In genomic region chr12:8961607-8962316, GRCm38 (mm10) we compare ENCODE assay signal across 14 mouse cellular contexts. TPM values are rescaled to one million over a fixed set of nuclear protein-coding genes. Genes with fewer than 3 reads are reported as not detected.
DNase-seq lines count a peak whose midpoint lies in the region; ATAC-seq lines count a peak whose summit lies in the region.
"Had no signal": no experiment of that assay in that cellular context is flagged by ENCODE, and none has a peak within 500 bp of the region (broad histone marks: within the 10 kb centered on the region; RNA-seq: fewer than 3 reads in every experiment).

No protein-coding gene starts in this region.

- H3K36me3 ChIP-seq in limb, embryonic 13.5 days: no peaks in the 10 kb centered on the region
- H3K36me3 ChIP-seq in forebrain, embryonic 13.5 days (ENCODE audit: poor library complexity, severe bottlenecking): no peaks in the 10 kb centered on the region
- H3K36me3 ChIP-seq in intestine, embryonic 16.5 days (ENCODE audit: control insufficient read depth, insufficient read depth, low read length): no peaks in the 10 kb centered on the region
- H3K36me3 ChIP-seq: heart, embryonic 15.5 days had no signal

- H3K9ac ChIP-seq in limb, embryonic 13.5 days: no peak overlapping the region
- H3K9ac ChIP-seq in forebrain, embryonic 13.5 days: no peak overlapping the region
- no peak overlapping the region for H3K9ac ChIP-seq in intestine, embryonic 16.5 days (ENCODE audit: low read depth, low read length)
- H3K9ac ChIP-seq: heart, embryonic 15.5 days; liver, postnatal 0 days had no signal

- peak; percentile 16 for DNase-seq in gastrocnemius, adult 18-20 months (ENCODE audit: low spot score)
- no peak for DNase-seq in gastrocnemius, postnatal 36 days
- DNase-seq in Muller cell, postnatal 12 days (ENCODE audit: inconsistent ontology term): peak; percentile 91
- DNase-seq in kidney, adult 18-20 months: peak; percentile 19
- no peak for DNase-seq in frontal cortex, postnatal 36 days (ENCODE audit: low spot score in 2 of 2)
- DNase-seq: cerebellum, adult 18-20 months; gastrocnemius, postnatal 14 days; liver, postnatal 0 days; right cerebral cortex, adult 18-20 months had no signal

- no peaks in the 10 kb centered on the region for H3K27me3 ChIP-seq in limb, embryonic 13.5 days
- H3K27me3 ChIP-seq in forebrain, embryonic 13.5 days: no peaks in the 10 kb centered on the region
- no peaks in the 10 kb centered on the region for H3K27me3 ChIP-seq in intestine, embryonic 16.5 days (replicated peaks; ENCODE audit: control insufficient read depth, insufficient read depth, low read length)
- H3K27me3 ChIP-seq: heart, embryonic 15.5 days had no signal

- H3K27ac ChIP-seq in limb, embryonic 13.5 days: peak overlapping the region; percentile 66; the same call in 1 of the 2 replicates
- H3K27ac ChIP-seq in forebrain, embryonic 13.5 days: no peak overlapping the region
- H3K27ac ChIP-seq in intestine, embryonic 16.5 days (ENCODE audit: low read length): no peak overlapping the region
- H3K27ac ChIP-seq: heart, embryonic 15.5 days had no signal

- intact Hi-C loops in gastrocnemius, postnatal 36 days (cut with DNase I): no loop called here

- no peak overlapping the region for H3K4me3 ChIP-seq in limb, embryonic 13.5 days
- H3K4me3 ChIP-seq in forebrain, embryonic 13.5 days: no peak overlapping the region
- no peak overlapping the region for H3K4me3 ChIP-seq in intestine, embryonic 16.5 days (ENCODE audit: low read length)
- H3K4me3 ChIP-seq: heart, embryonic 15.5 days had no signal

- 48% methylated on average over 9 of the region's 9 CpGs for WGBS in limb, embryonic 13.5 days
- 45% methylated on average over 9 of the region's 9 CpGs for WGBS in forebrain, embryonic 13.5 days
- WGBS in intestine, embryonic 16.5 days: 66% methylated on average over 9 of the region's 9 CpGs

- H3K4me1 ChIP-seq in limb, embryonic 13.5 days: peaks cover 9% of the 10 kb centered on the region; the same call in 1 of the 2 replicates
- H3K4me1 ChIP-seq in forebrain, embryonic 13.5 days: no peaks in the 10 kb centered on the region; the same call in 1 of the 2 replicates
- no peaks in the 10 kb centered on the region for H3K4me1 ChIP-seq in intestine, embryonic 16.5 days (ENCODE audit: control insufficient read depth, insufficient read depth, low read length)
- H3K4me1 ChIP-seq: heart, embryonic 15.5 days had no signal

- no peaks in the 10 kb centered on the region for H3K9me3 ChIP-seq in limb, embryonic 13.5 days
- H3K9me3 ChIP-seq in forebrain, embryonic 13.5 days (replicated peaks): no peaks in the 10 kb centered on the region
- no peaks in the 10 kb centered on the region for H3K9me3 ChIP-seq in intestine, embryonic 16.5 days (ENCODE audit: control insufficient read depth, low read length)
- H3K9me3 ChIP-seq: heart, embryonic 15.5 days had no signal

- ATAC-seq in limb, embryonic 13.5 days (ENCODE audit: low FRiP score, low read depth): peak; percentile 59; the same call in 1 of the 2 replicates
- ATAC-seq in forebrain, embryonic 13.5 days: no peak
- ATAC-seq in intestine, embryonic 16.5 days: no peak
- ATAC-seq: liver, postnatal 0 days had no signal

- no peak overlapping the region for H3K4me2 ChIP-seq in limb, embryonic 13.5 days (replicated peaks)
- no peak overlapping the region for H3K4me2 ChIP-seq in forebrain, embryonic 13.5 days
- no peak overlapping the region for H3K4me2 ChIP-seq in intestine, embryonic 16.5 days (ENCODE audit: low read depth, low read length)
- H3K4me2 ChIP-seq: heart, embryonic 15.5 days had no signal

RNA-seq across cellular contexts. Expression of gene Wdr35, which starts 11.9 kb away (rescaled TPM):
- total RNA-seq in gastrocnemius, adult 18-20 months (2021): 1 to 10 TPM; 9.7 to 10.0 TPM
- total RNA-seq in gastrocnemius, postnatal 36 days (2021): 10 to 100 TPM in 1 of 2 experiments, 1 to 10 TPM in 1; 9.3 to 10.6 TPM
- 28.6 and 29.9 TPM in 2 replicates for polyA plus RNA-seq in limb, embryonic 13.5 days (2015; fragmentation: Nextera tagmentation; extraction: Ambion mirVana)
- 21.3 and 27.1 TPM in 2 replicates for polyA plus RNA-seq in forebrain, embryonic 13.5 days (2015; fragmentation: Nextera tagmentation; extraction: Ambion mirVana)
- polyA plus RNA-seq in intestine, embryonic 16.5 days (2015; fragmentation: Nextera tagmentation; extraction: Ambion mirVana): 7.8 and 8.2 TPM in 2 replicates

RNA-seq across cellular contexts. Expression of gene Matn3, which starts 14.0 kb away (rescaled TPM):
- total RNA-seq in gastrocnemius, adult 18-20 months (2021): not detected
- under 1 TPM; 0.12 to 0.59 TPM for total RNA-seq in gastrocnemius, postnatal 36 days (2021)
- 31.5 and 36.3 TPM in 2 replicates for polyA plus RNA-seq in limb, embryonic 13.5 days (2015; fragmentation: Nextera tagmentation; extraction: Ambion mirVana)
- polyA plus RNA-seq in forebrain, embryonic 13.5 days (2015; fragmentation: Nextera tagmentation; extraction: Ambion mirVana): 0.09 and 0.25 TPM in 2 replicates
- 0.04 and 0.07 TPM in 2 replicates for polyA plus RNA-seq in intestine, embryonic 16.5 days (2015; fragmentation: Nextera tagmentation; extraction: Ambion mirVana)
- polyA plus RNA-seq: large intestine, adult 2 months; liver, postnatal 0 days had no signal

RNA-seq across cellular contexts. Expression of gene Laptm4a, which starts 40.3 kb away (rescaled TPM):
- total RNA-seq in gastrocnemius, adult 18-20 months (2021): 100 to 1,000 TPM; 235 to 244 TPM
- total RNA-seq in gastrocnemius, postnatal 36 days (2021): 100 to 1,000 TPM; 214 to 221 TPM
- polyA plus RNA-seq in limb, embryonic 13.5 days (2015; fragmentation: Nextera tagmentation; extraction: Ambion mirVana): 391 and 410 TPM in 2 replicates
- polyA plus RNA-seq in forebrain, embryonic 13.5 days (2015; fragmentation: Nextera tagmentation; extraction: Ambion mirVana): 243 and 246 TPM in 2 replicates
- polyA plus RNA-seq in intestine, embryonic 16.5 days (2015; fragmentation: Nextera tagmentation; extraction: Ambion mirVana): 244 and 257 TPM in 2 replicates

Comparison
In these comparisons a context has a peak if more than half of its experiments do, and no peak if none do; other contexts are left out.
1. DNase-seq: peak in gastrocnemius, adult 18-20 months (single experiment), Muller cell, postnatal 12 days (single experiment) and kidney, adult 18-20 months (single experiment); none in gastrocnemius, postnatal 36 days (0 of 2) and frontal cortex, postnatal 36 days (0 of 2).
2. RNA of gene Matn3, which starts 14.0 kb away (polyA plus RNA-seq): 31.5 to 36.3 TPM in limb, embryonic 13.5 days; 0.09 to 0.25 TPM in forebrain, embryonic 13.5 days and 0.04 to 0.07 TPM in intestine, embryonic 16.5 days; every median in the first group is over 10 times any median in the second.